Mouse (Mus musculus) heart, adult 18-20 months (tissue): ENCODE results near the gene Coq9. TPM values are rescaled to one million over a fixed set of nuclear protein-coding genes. Genes with fewer than 3 reads are reported as not detected.

Experiments used
- total RNA-seq, 2 experiments: library from RNA; stranded (reverse); gene quantifications; 2 replicates each; pipeline ENCODE4 v1.2.3; 2021

Coq9 gene
- total RNA-seq, 2 experiments from 2014 or later = 627 to 660 TPM

Other genes with a start within 250 kb of the Coq9 start
- 10 to 100 TPM; 10.9 to 11.7 TPM for gene Rspry1, start 236.4 kb upstream of the Coq9 start, total RNA-seq
- 10 to 100 TPM; 19.7 to 22.0 TPM for gene Fam192a, start 236.3 kb upstream of the Coq9 start, total RNA-seq
- 10 to 100 TPM; 91.1 to 97.5 TPM for gene Arl2bp, start 171.7 kb upstream of the Coq9 start, total RNA-seq
- gene Pllp, start 142.0 kb upstream of the Coq9 start, total RNA-seq = under 1 TPM; 0.69 to 0.87 TPM
- 1 to 10 TPM in 1 of 2 experiments, not detected in 1; 1.3 TPM for gene Ccl22, start 92.7 kb upstream of the Coq9 start, total RNA-seq
- gene Cx3cl1, start 66.3 kb upstream of the Coq9 start, total RNA-seq = 1 to 10 TPM; 5.7 to 6.1 TPM
- gene Ccl17, start 27.9 kb upstream of the Coq9 start, total RNA-seq = 1 to 10 TPM in 1 of 2 experiments, not detected in 1; 1.5 TPM
- gene Ciapin1, start within 50 bp of the Coq9 start, total RNA-seq = 10 to 100 TPM; 66.6 to 74.8 TPM
- 10 to 100 TPM; 62.3 to 65.6 TPM for gene Polr2c, start 19.1 kb downstream of the Coq9 start, total RNA-seq
- 10 to 100 TPM; 11.9 to 16.6 TPM for gene Dok4, start 38.0 kb downstream of the Coq9 start, total RNA-seq
- gene Ccdc102a, start 79.8 kb downstream of the Coq9 start, total RNA-seq = 1 to 10 TPM; 3.8 to 4.1 TPM
- under 1 TPM in 1 of 2 experiments, not detected in 1; 0.41 TPM for gene Adgrg5, start 85.4 kb downstream of the Coq9 start, total RNA-seq
- gene Adgrg1, start 136.4 kb downstream of the Coq9 start, total RNA-seq = 10 to 100 TPM; 60.8 to 62.2 TPM
- gene Adgrg3, start 179.4 kb downstream of the Coq9 start, total RNA-seq = 1 to 10 TPM; 1.5 TPM
- not detected for gene Drc7, start 216.8 kb downstream of the Coq9 start, total RNA-seq
- 1 to 10 TPM; 4.8 to 5.1 TPM for gene Katnb1, start 242.9 kb downstream of the Coq9 start, total RNA-seq